Mouse (Mus musculus): Measurements from ENCODE around the gene Cers3.

The Cers3 gene

GRCm38 (mm10) chr7:66743377-66743781 lies at the start of gene Cers3:
Gene Cers3 (plus strand): TSS chr7:66743504.
- DNase-seq (ENCODE audit: low spot score in 2 of 2): no peak

GRCm38 (mm10) chr7:66694467-66694866 lies 48.8 kb upstream of the Cers3 start:
- no peak for DNase-seq (ENCODE audit: low spot score in 2 of 2)

- DNase-seq (ENCODE audit: low spot score in 2 of 2): no peak
Observed at GRCm38 (mm10) chr7:66702721-66703120, 40.6 kb upstream of the Cers3 start.

- no peak for DNase-seq (ENCODE audit: low spot score in 2 of 2)
Observed at GRCm38 (mm10) chr7:66704631-66705030, 38.7 kb upstream of the Cers3 start.

GRCm38 (mm10) chr7:66711166-66711565 lies 32.1 kb upstream of the Cers3 start:
- no peak for DNase-seq (ENCODE audit: low spot score in 2 of 2)

GRCm38 (mm10) chr7:66724514-66724913 lies 18.8 kb upstream of the Cers3 start:
- no peak for DNase-seq (ENCODE audit: low spot score in 2 of 2)

GRCm38 (mm10) chr7:66724954-66725353 lies 18.4 kb upstream of the Cers3 start:
- no peak for DNase-seq (ENCODE audit: low spot score in 2 of 2)

- DNase-seq (ENCODE audit: low spot score in 2 of 2): no peak
Observed at GRCm38 (mm10) chr7:66728072-66728471, 15.2 kb upstream of the Cers3 start.

- no peak for DNase-seq (ENCODE audit: low spot score in 2 of 2)
Observed at GRCm38 (mm10) chr7:66729232-66729631, 14.1 kb upstream of the Cers3 start.

GRCm38 (mm10) chr7:66733431-66733830 lies 9.9 kb upstream of the Cers3 start:
- no peak for DNase-seq (ENCODE audit: low spot score in 2 of 2)

- no peak for DNase-seq (ENCODE audit: low spot score in 2 of 2)
Observed at GRCm38 (mm10) chr7:66733882-66734281, 9.4 kb upstream of the Cers3 start.

- no peak for DNase-seq (ENCODE audit: low spot score in 2 of 2)
Observed at GRCm38 (mm10) chr7:66734466-66734865, 8.8 kb upstream of the Cers3 start.

- DNase-seq (ENCODE audit: low spot score in 2 of 2): no peak
Observed at GRCm38 (mm10) chr7:66734993-66735392, 8.3 kb upstream of the Cers3 start.

GRCm38 (mm10) chr7:66737418-66737817 lies 5.9 kb upstream of the Cers3 start:
- DNase-seq (ENCODE audit: low spot score in 2 of 2): no peak

GRCm38 (mm10) chr7:66741008-66741407 lies 2.3 kb upstream of the Cers3 start:
- DNase-seq (ENCODE audit: low spot score in 2 of 2): no peak

- no peak for DNase-seq (ENCODE audit: low spot score in 2 of 2)
Observed at GRCm38 (mm10) chr7:66741412-66741811, 1.9 kb upstream of the Cers3 start.

- DNase-seq (ENCODE audit: low spot score in 2 of 2): no peak
Observed at GRCm38 (mm10) chr7:66746972-66747371, 3.7 kb downstream of the Cers3 start.

- DNase-seq (ENCODE audit: low spot score in 2 of 2): no peak
Observed at GRCm38 (mm10) chr7:66749998-66750397, 6.7 kb downstream of the Cers3 start.

GRCm38 (mm10) chr7:66753816-66754215 lies 10.5 kb downstream of the Cers3 start:
- no peak for DNase-seq (ENCODE audit: low spot score in 2 of 2)

- DNase-seq (ENCODE audit: low spot score in 2 of 2): no peak
Observed at GRCm38 (mm10) chr7:66755611-66756010, 12.3 kb downstream of the Cers3 start.

- no peak for DNase-seq (ENCODE audit: low spot score in 2 of 2)
Observed at GRCm38 (mm10) chr7:66769902-66770301, 26.6 kb downstream of the Cers3 start.

- DNase-seq (ENCODE audit: low spot score in 2 of 2): no peak
Observed at GRCm38 (mm10) chr7:66770706-66771105, 27.4 kb downstream of the Cers3 start.

GRCm38 (mm10) chr7:66771252-66771651 lies 27.9 kb downstream of the Cers3 start:
- DNase-seq (ENCODE audit: low spot score in 2 of 2): no peak

- peak in 1 of 2 experiments; percentile 12 for DNase-seq (ENCODE audit: low spot score in 2 of 2)
Observed at GRCm38 (mm10) chr7:66779411-66779810, 36.1 kb downstream of the Cers3 start.

Measured in frontal cortex, postnatal 14 days (tissue).